Mouse (Mus musculus) embryo, embryonic 10 days (tissue): Measurements from ENCODE around the gene Mindy4.

ENCODE experiments used
- DNase-seq: peaks from one replicate; pipeline ENCODE4 v3.0.0-alpha.2; 2015; ENCODE audit warnings: low spot score

The Mindy4 gene

GRCm38 (mm10) chr6:55310179-55310578 is 107.0 kb downstream of the Mindy4 start:
- DNase-seq: peak; percentile 17

GRCm38 (mm10) chr6:55311962-55312361 is 108.8 kb downstream of the Mindy4 start:
- DNase-seq: peak; percentile 76

GRCm38 (mm10) chr6:55313893-55314292 is 110.7 kb downstream of the Mindy4 start:
- no peak for DNase-seq

- DNase-seq: no peak
Measured at GRCm38 (mm10) chr6:55314628-55315027, 111.4 kb downstream of the Mindy4 start.

- DNase-seq: no peak
Measured at GRCm38 (mm10) chr6:55318597-55318996, 115.4 kb downstream of the Mindy4 start.

GRCm38 (mm10) chr6:55319585-55320551 is 116.7 kb downstream of the Mindy4 start:
- no peak for DNase-seq

- no peak for DNase-seq
Measured at GRCm38 (mm10) chr6:55320894-55321293, 117.7 kb downstream of the Mindy4 start.

- no peak for DNase-seq
Measured at GRCm38 (mm10) chr6:55321518-55321917, 118.3 kb downstream of the Mindy4 start.

GRCm38 (mm10) chr6:55322980-55323379 is 119.8 kb downstream of the Mindy4 start:
- DNase-seq: no peak

- no peak for DNase-seq
Measured at GRCm38 (mm10) chr6:55323908-55324634, 120.9 kb downstream of the Mindy4 start.

GRCm38 (mm10) chr6:55324785-55325184 is 121.6 kb downstream of the Mindy4 start:
- DNase-seq: no peak

- no peak for DNase-seq
Measured at GRCm38 (mm10) chr6:55326299-55326698, 123.1 kb downstream of the Mindy4 start.

- DNase-seq: no peak
Measured at GRCm38 (mm10) chr6:55327326-55327725, 124.1 kb downstream of the Mindy4 start.

GRCm38 (mm10) chr6:55328179-55328578 is 125.0 kb downstream of the Mindy4 start:
- DNase-seq: no peak

GRCm38 (mm10) chr6:55331315-55331714 is 128.1 kb downstream of the Mindy4 start:
- no peak for DNase-seq

- DNase-seq: no peak
Measured at GRCm38 (mm10) chr6:55332100-55332772, 129.1 kb downstream of the Mindy4 start.

- DNase-seq: no peak
Measured at GRCm38 (mm10) chr6:55332773-55333109, 129.6 kb downstream of the Mindy4 start.

GRCm38 (mm10) chr6:55335989-55336514 is 132.9 kb downstream of the Mindy4 start, which contains the start of gene Aqp1:
Gene Aqp1, plus strand, starts transcription at chr6:55336432.
- DNase-seq: peak; percentile 14

GRCm38 (mm10) chr6:55337242-55337641 is 134.1 kb downstream of the Mindy4 start:
- DNase-seq: no peak

GRCm38 (mm10) chr6:55338077-55338476 is 134.9 kb downstream of the Mindy4 start:
- no peak for DNase-seq

GRCm38 (mm10) chr6:55338934-55339825 is 136.0 kb downstream of the Mindy4 start:
- DNase-seq: no peak
